Mouse (Mus musculus): ENCODE results near the gene Gm49630. TPM values are rescaled to one million over a fixed set of nuclear protein-coding genes. Genes with fewer than 3 reads are reported as not detected.
"Not testable (repeated sequence)": the region's sequence is repeated elsewhere in the genome, so short reads cannot be mapped to it uniquely, and the experiment has no call there.

The Gm49630 gene
- polyA plus RNA-seq, 1 experiment from 2014 or later = not detected

DNA sequence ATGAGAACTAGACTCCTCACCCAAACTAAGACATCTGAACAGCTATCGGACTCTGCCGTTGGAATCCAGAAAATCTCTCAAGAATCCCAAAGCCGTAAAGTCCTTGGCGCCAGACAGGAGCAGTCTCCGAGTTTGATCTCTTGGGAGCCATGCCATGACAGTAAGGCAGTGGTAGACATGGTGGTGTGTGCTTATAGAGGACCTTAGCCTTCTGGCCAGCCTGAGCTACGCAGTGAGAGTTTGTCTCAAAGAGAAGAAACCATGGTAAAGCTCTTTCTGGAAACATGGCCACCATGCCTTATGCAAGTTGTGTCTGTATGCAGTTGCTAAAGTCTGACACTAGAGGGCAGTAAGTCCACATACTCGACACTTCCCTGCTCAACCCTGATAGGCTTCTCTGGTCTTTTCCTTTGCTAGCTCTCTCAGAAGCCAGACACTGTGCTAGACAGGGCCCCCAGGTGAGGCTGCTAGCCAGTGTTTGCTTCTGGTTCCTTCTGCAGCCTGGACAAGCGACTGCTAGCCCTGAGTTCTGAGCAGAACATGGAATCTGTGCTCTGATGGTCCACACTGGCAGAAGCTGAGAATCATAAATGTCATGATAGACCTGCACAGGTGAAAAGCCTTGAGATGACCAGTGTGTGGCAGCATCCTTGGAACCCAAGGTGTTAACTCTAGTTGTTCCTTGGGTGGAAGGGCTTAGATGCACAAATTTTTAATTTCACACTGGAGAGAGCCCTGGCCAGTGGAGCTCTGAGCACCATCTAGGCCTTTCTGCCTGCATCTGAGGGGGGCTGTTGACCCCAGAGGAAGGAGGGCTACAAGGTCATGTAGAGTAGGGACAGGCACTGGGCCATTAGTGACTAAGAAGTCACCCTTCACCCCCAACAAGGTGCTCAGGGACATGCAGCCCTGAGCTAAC is 65.2 kb downstream of the Gm49630 start:
- not testable (repeated sequence) for DNase-seq (ENCODE audit: low spot score); H3K9me3 ChIP-seq (ENCODE audit: control insufficient read depth, low read length); H3K27ac ChIP-seq (ENCODE audit: low read depth); H3K36me3 ChIP-seq (ENCODE audit: control insufficient read depth, insufficient read depth, low read length); H3K4me3 ChIP-seq (ENCODE audit: low read depth, low read length); H3K4me2 ChIP-seq (ENCODE audit: low read length); H3K27me3 ChIP-seq (replicated peaks; ENCODE audit: control insufficient read depth, insufficient read depth, low read length); H3K4me1 ChIP-seq (replicated peaks; ENCODE audit: control insufficient read depth, insufficient read depth, low read length); H3K9ac ChIP-seq (ENCODE audit: low read length)
- 58% methylated on average over 8 of the region's 8 CpGs for WGBS
- ATAC-seq (replicated peaks; ENCODE audit: low FRiP score, low TSS enrichment, low read depth) = peak; percentile 85; the same call in 1 of the 2 replicates

Other genes with a start within 250 kb of the Gm49630 start
- gene Rps6ka2, start 201.9 kb downstream of the Gm49630 start, polyA plus RNA-seq (2014; fragmentation: Nextera tagmentation; extraction: Ambion mirVana) = 15.1 and 16.5 TPM in 2 replicates
- not detected in 2 replicates for gene Tcp10a, start 47.3 kb downstream of the Gm49630 start, polyA plus RNA-seq (2014; fragmentation: Nextera tagmentation; extraction: Ambion mirVana)
- gene Ttll2, start 19.3 kb downstream of the Gm49630 start, polyA plus RNA-seq (2014; fragmentation: Nextera tagmentation; extraction: Ambion mirVana) = not detected in 2 replicates
- gene Unc93a2, start 13.5 kb upstream of the Gm49630 start, polyA plus RNA-seq (2014; fragmentation: Nextera tagmentation; extraction: Ambion mirVana) = not detected in 2 replicates